Mouse (Mus musculus) hindlimb bud, embryonic 11.5 days (tissue): ENCODE results near the gene Svip.

Experiments
- DNase-seq: peaks from one replicate; pipeline ENCODE4 v3.0.0-alpha.2; 2012; ENCODE audit warnings: low read depth, low spot score; ENCODE audit errors: extremely low spot score

Svip gene

DNA sequence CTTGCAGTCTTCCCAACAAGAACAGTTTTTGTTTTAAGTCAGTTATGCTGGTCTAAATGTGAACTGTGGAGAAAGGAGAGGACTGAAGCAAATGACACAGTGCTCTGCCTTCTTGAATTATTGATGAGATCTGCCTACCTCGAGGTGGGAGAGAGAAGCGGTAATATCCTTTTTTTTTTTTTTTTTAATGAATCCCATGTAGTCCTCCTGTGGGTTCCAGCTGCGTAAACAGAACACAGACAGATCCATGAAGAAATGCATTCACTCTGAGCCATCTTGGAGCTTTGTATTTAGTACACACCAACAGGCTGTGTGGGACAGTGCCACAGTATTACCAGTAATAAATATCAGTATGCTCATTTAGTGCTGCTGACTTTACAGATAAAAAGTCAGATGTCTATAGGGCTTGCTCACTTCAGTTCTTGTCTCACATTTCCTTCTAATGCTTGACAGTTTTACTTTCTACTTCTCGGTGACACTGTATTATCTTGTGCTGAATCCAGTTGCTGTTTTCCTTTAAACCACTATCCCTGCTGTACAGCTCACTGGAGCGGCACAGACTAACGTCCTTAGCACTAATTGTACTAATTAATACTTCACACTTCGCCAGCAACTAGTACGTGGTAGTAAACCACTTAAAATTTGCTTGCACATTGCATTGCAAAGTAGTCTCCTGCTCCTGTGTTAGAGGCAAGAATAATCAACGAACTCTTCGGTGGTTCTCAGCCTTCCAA, 43.4 kb downstream of the Svip start:
- no peak for DNase-seq

DNA sequence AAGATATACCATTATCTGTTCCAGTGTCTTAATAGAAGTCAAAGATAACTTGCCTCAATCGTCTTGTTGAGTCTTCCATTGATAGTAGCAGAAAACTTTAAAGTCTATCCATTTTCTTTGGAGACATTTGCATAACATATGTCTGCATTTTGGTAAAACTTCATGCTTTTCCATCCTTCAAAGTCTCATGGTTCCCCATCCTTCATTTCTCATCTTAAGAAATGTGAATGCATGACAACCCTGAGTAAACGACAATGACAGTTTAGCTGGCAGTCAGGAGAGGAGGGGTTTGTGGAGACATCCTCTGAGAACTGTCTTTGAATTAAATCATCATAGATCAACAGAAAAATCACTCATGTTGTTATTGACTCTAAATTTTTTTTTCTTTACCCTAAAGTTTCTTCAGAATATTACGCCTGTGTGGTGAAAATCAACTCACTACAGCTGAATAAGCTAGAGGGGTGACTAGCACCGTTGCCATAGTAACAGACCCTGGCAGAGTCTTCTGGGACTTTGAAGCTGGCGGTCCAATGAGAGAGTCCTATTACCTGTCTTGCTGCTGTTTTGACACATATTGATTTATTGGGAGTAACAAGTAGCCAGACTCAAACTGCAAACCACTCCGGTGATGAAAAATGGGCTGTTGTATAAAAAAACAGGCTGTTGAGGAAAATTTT, 45.0 kb downstream of the Svip start:
- no peak for DNase-seq

DNA sequence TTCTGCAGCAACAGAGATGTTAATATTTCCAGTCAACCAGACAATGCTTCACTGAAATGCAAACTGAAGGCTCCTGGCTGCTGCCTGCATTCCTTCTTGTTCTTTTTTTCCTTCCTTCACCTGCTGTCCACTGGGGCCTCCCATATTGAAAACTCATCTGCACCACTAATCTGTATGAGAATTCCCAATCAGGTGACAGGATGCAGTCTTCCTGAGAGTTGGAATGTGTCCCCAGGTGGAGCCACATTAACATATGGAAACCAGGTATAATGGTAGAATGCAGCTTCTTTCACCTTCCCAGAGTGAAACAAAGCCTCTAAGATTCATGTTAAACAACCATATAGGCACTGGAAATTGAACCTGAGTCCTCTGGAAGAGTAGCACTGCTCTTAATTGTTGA, 48.1 kb downstream of the Svip start:
- DNase-seq = no peak

DNA sequence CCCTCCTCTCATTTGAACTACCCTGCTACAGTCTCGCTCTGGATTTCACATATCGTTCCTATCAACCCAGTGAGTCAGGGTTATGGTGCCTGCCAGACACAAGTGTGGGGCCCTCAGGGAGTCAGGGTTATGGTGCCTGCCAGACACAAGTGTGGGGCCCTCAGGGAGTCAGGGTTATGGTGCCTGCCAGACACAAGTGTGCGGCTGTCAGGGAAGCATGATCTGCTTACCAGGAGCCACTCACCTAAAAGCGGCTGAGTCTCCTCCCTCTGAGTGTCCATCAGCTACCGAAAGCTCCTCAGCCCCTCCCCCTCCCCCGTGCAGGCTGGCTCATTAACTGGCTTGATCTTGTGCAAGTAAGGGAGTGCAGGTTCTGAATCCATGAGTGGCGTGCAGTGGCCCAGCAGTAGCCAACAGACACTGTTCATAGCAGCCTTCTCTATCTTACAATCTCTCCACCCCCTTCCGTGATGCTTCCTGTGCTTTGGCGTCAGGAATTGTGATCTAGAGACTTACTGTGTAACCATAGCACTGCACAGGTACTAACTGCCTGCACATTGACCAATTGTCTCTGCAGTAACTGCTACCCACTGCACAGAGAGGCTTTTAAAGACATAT, 50.3 kb downstream of the Svip start:
- DNase-seq = no peak
